Mouse (Mus musculus) cerebellum, postnatal 4 days (tissue): ENCODE measurements at regions not wholly inside any gene's neighbourhood (a gene's known extent, or its start where the extent isn't known, plus 50 kb on each side); places are given as distances from the start of the nearest gene placed in this dataset.
"Not testable (repeated sequence)": the region's sequence is repeated elsewhere in the genome, so short reads cannot be mapped to it uniquely, and the experiment has no call there.

Experiments
- DNase-seq, 2 experiments: peaks; one replicate each; pipeline ENCODE4 v3.0.0; 2022; ENCODE audit warnings: low spot score in 2 of 2, mixed read lengths in 1 of 2

DNA sequence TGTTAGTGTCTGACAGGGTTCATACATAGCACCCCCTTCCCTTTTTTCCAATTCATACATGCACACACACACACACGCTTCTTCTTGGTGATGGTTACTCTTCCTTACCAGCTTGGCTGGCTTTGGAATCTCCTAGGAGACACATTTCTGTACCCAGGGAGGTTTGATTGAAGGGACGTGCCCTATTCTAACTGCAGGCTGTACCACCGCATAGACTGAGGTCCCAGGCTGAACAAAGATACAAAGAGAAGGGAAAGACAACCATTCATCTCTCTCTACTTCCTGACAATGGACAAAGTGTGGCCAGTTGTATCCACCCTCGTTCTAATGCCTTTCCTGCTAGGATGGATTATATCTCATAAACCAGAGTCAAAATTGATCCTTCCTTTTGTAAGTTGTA lies 100.0 kb downstream of the Raet1d start:
- not testable (repeated sequence) for DNase-seq

DNA sequence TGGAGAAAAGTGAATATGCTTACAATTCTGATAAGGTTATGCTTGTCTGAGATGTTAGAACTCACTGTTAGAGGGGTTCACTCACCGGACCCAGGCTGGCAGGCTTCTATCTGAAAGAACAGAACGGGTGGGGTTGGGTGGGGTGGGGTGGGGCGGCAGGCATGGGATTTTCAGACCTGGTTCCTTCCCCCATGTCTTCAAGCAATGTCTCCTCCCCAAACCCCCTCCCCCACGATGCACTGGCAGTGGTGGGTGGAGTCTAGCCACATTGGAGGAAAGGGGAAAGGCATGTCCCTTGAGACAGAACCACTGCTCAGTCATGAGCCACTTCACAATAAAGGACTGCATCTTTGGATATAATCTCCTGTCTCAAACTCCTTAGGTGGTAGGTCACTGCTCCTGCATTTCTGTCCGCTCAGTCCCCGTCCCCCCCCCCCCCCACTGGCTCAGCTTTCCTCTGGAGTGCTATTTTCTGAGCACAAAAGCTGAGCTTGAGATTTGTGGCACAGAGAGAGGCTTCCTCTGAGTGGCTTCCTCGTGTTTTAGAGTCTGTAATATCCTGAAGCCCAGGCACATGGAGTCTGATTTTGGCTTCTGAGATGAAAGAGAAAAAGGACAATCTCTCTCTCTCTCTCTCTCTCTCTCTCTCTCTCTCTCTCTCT lies 100.6 kb downstream of the Raet1d start:
- DNase-seq, result not testable (repeated sequence)

DNA sequence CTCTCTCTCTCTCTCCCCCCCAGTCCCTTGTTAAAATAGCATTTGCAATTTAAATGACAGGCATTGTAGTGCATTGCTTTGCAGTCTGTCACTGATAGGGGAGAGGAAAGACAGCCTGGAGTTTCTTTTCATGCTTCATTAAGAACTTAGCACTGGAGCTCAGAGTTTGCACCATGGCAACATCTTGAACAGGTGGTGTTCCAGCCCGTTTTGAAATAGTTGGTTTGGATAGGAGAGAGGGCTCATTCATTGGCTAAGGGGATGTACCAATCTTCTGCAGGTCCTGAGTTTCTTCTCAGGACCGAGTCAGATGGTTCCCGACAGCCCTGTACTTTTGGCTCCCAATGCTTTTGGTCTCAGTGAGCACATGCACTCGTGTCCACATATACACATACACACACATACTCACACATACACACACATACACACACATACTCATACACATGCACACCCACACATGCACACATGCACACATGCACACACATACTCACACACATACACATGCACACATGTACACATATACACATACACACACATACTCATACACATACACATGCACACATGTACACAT lies 101.2 kb downstream of the Raet1d start:
- DNase-seq, result not testable (repeated sequence)

DNA sequence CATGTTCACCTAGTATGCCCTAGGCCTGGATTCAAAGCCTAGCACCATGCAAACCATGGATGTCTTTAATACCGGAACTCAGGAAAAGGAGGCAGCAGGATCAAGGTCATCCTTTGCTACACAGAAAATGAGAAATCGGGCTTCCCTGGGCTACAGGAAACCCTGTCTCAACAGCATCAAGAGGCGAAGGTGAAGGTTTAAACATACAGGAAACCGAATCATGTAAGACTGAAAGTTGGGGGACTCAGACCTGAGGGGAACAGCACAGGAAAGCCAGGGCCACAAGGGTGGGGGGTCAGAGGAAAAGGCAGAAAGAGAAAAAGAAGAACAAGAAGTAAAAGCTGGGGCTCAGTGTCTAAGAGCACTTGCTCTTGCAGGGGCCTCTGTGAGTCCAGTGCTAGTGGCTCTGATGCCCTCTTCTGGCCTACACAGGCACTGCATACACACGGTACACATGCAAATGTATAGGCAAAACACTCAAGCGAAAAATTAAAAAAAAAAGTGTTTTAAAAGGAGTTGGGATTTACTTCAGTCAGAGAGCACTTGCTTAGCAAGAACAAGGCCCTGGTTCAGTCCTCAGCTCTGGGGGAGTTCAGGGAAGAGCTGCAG lies 111.5 kb downstream of the Raet1d start:
- DNase-seq, result peak in 1 of 2 experiments; percentile 17

DNA sequence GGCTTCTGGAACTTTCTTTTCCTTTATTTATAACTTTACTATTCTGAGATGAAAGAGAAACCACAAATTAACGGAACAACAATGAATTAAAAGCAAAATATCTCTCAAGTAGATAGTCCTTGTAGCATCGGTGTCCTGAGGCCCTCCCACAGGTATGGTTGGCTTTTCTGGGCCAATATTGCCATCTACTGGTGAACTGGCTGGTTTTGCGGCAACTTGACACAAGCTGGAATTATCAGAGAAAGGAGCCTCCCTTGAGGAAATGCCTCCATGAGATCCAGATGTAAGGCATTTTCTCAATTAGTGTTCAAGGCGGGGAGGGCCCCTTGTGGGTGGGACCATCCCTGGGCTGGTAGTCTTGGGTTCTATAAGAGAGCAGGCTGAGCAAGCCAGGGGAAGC lies 119.5 kb downstream of the Raet1d start:
- DNase-seq, result peak in 1 of 2 experiments; percentile 40

DNA sequence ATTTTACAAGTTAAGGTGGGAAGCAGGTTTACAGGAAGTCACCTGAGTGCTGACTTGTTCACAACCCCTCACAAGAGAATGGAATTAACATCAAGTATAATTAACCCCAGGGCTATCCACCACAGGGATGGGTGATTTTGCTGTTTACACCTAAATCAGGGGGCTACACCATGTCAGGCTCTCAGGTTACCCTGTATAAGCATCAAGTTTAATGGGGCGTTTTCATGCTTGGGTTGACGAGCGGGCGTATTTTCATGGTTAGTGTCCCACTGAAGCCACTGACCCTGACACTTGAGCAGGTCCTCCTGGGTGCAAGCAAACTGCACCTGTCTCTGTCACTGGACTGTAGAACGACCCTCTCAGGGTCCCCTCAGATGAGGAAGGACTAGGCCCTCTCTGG lies 126.7 kb downstream of the Raet1d start:
- DNase-seq, result not testable (repeated sequence)

DNA sequence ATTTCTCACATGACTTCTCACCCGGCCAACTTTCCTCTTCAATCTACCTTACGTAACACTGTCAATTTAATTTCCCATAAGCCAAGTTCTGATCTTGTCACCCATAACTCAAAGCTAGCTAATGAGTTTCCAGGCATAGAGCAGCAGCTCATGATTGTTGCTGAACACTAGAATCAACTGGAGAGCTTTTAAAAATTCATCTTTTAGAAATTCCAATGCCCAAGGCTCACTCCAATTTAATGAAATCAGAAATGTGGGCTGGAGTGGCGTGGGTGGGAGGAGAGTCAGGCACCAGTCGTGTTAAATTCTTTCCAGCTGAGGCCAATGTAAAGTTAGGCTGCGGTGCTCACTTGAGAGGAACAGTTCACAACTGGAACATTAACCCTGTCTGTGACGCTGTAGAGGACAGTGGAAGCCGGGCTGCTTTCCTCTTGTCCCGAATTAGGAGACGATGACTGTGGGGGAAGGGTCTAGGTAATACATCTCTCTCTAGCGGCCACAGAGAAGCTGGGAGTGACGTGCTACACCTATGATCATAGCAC lies 131.5 kb downstream of the Raet1d start:
- DNase-seq, result not testable (repeated sequence)

DNA sequence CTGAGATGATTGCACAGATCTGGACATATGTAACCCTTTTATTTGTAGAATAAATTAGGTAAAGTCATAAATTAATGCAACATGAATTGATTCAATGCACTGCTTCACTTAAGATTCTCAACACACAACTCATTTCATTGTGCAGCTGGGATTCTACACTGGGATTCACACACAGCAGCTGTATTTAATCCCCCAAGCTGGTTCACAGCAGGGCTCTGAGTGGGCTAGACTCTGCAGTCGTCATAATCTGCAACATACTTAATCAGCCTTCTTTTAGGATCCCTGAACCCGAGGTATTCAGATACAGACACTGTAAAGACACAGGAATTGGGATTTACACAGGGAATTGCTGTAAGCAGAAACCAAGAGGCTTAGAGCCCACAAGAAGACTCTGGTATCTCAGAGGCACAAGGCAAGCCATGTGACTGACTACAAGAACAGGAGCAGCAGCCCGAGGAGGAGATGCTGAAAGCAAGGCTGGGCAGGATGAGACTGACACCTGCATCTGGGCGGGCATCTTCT lies 135.7 kb downstream of the Raet1d start:
- DNase-seq, result no peak
